Mouse (Mus musculus): Measurements from ENCODE around the gene Gm45716.

Gm45716 gene

GRCm38 (mm10) chr11:90284079-90284478 lies 96.6 kb downstream of the Gm45716 start:
- no peak for DNase-seq (ENCODE audit: low spot score)

GRCm38 (mm10) chr11:90284623-90285022 lies 97.1 kb downstream of the Gm45716 start:
- no peak for DNase-seq (ENCODE audit: low spot score)

GRCm38 (mm10) chr11:90286550-90287154 lies 99.2 kb downstream of the Gm45716 start:
- no peak for DNase-seq (ENCODE audit: low spot score)

GRCm38 (mm10) chr11:90291156-90291555 lies 103.7 kb downstream of the Gm45716 start:
- DNase-seq (ENCODE audit: low spot score): no peak

GRCm38 (mm10) chr11:90292766-90293165 lies 105.3 kb downstream of the Gm45716 start:
- no peak for DNase-seq (ENCODE audit: low spot score)

- no peak for DNase-seq (ENCODE audit: low spot score)
Observed at GRCm38 (mm10) chr11:90294622-90295021, 107.1 kb downstream of the Gm45716 start.

Data from retina, embryonic 14.5 days (tissue).